Mouse (Mus musculus): Measurements from ENCODE around the gene Nynrin. TPM values are rescaled to one million over a fixed set of nuclear protein-coding genes. Genes with fewer than 3 reads are reported as not detected.
A peak's percentile ranks its signal among the peaks of the same experiment; 100 is the strongest.

Nynrin gene
- 5.8 and 10.2 TPM in 2 replicates for polyA plus RNA-seq (2014; fragmentation: Nextera tagmentation; extraction: Ambion mirVana)

- peak; percentile 86 for ATAC-seq (ENCODE audit: low read depth)
- peak within 1 kb of the TSS; percentile 78 for H3K27ac ChIP-seq (ENCODE audit: low read depth, low read length)
- under 1% methylated on average over 32 of the region's 33 CpGs for WGBS
These were observed at the start of gene Nynrin for GRCm38 (mm10) chr14:55853621-55854285. Gene Nynrin (plus strand): TSS chr14:55854010.

GRCm38 (mm10) chr14:55814885-55815284 lies 38.9 kb upstream of the Nynrin start:
- 29% methylated on average over 16 of the region's 16 CpGs for WGBS
- peak overlapping the region; percentile 41 for H3K4me3 ChIP-seq (ENCODE audit: low read depth, low read length)
- H3K36me3 ChIP-seq (ENCODE audit: control insufficient read depth, insufficient read depth, low read length) = no peaks in the 10 kb centered on the region
- peak overlapping the region; percentile 53 for H3K9ac ChIP-seq (replicated peaks; ENCODE audit: low read depth, low read length)
- H3K9me3 ChIP-seq (ENCODE audit: control insufficient read depth, low read length) = no peaks in the 10 kb centered on the region
- H3K4me1 ChIP-seq (ENCODE audit: control insufficient read depth, insufficient read depth, low read length) = no peaks in the 10 kb centered on the region
- H3K27me3 ChIP-seq (ENCODE audit: control insufficient read depth, insufficient read depth, low read length) = no peaks in the 10 kb centered on the region
- peak; percentile 88 for ATAC-seq (ENCODE audit: low read depth)
- no peak overlapping the region for H3K27ac ChIP-seq (ENCODE audit: low read depth, low read length)
- peak overlapping the region; percentile 68 for H3K4me2 ChIP-seq (ENCODE audit: low read depth, low read length)

More at GRCm38 (mm10) chr14:55853621-55854285, at the start of gene Nynrin:
- no peaks in the 10 kb centered on the region for H3K27me3 ChIP-seq (ENCODE audit: control insufficient read depth, insufficient read depth, low read length)
- H3K4me1 ChIP-seq (ENCODE audit: control insufficient read depth, insufficient read depth, low read length) = peaks cover 25% of the 10 kb centered on the region
- H3K9ac ChIP-seq (replicated peaks; ENCODE audit: low read depth, low read length) = peak within 1 kb of the TSS; percentile 61
- peak within 1 kb of the TSS; percentile 57 for H3K4me3 ChIP-seq (ENCODE audit: low read depth, low read length)
- no peaks in the 10 kb centered on the region for H3K9me3 ChIP-seq (ENCODE audit: control insufficient read depth, low read length)
- H3K4me2 ChIP-seq (ENCODE audit: low read depth, low read length) = peak within 1 kb of the TSS; percentile 89
- H3K36me3 ChIP-seq (ENCODE audit: control insufficient read depth, insufficient read depth, low read length) = no peaks in the 10 kb centered on the region

- no peaks in the 10 kb centered on the region for H3K9me3 ChIP-seq (ENCODE audit: control insufficient read depth, low read length)
- peak; percentile 67 for ATAC-seq (ENCODE audit: low read depth)
- H3K4me3 ChIP-seq (ENCODE audit: low read depth, low read length) = peak overlapping the region; percentile 41
- WGBS = 23% methylated on average over 17 of the region's 17 CpGs
- no peaks in the 10 kb centered on the region for H3K4me1 ChIP-seq (ENCODE audit: control insufficient read depth, insufficient read depth, low read length)
- H3K9ac ChIP-seq (replicated peaks; ENCODE audit: low read depth, low read length) = peak overlapping the region; percentile 53
- no peak overlapping the region for H3K27ac ChIP-seq (ENCODE audit: low read depth, low read length)
- H3K4me2 ChIP-seq (ENCODE audit: low read depth, low read length) = peak overlapping the region; percentile 68
- H3K36me3 ChIP-seq (ENCODE audit: control insufficient read depth, insufficient read depth, low read length) = no peaks in the 10 kb centered on the region
- no peaks in the 10 kb centered on the region for H3K27me3 ChIP-seq (ENCODE audit: control insufficient read depth, insufficient read depth, low read length)
These were observed 38.5 kb upstream of the Nynrin start for GRCm38 (mm10) chr14:55815310-55815751.

GRCm38 (mm10) chr14:55819845-55820405 lies 33.9 kb upstream of the Nynrin start:
- no peak for ATAC-seq (ENCODE audit: low read depth)
- 81% methylated on average over 7 of the region's 7 CpGs for WGBS

GRCm38 (mm10) chr14:55820576-55820975 lies 33.2 kb upstream of the Nynrin start:
- ATAC-seq (ENCODE audit: low read depth) = no peak
- no peak overlapping the region for H3K4me3 ChIP-seq (ENCODE audit: low read depth, low read length)
- H3K9me3 ChIP-seq (ENCODE audit: control insufficient read depth, low read length) = no peaks in the 10 kb centered on the region
- peaks cover 9% of the 10 kb centered on the region for H3K4me1 ChIP-seq (ENCODE audit: control insufficient read depth, insufficient read depth, low read length)
- no peak overlapping the region for H3K9ac ChIP-seq (replicated peaks; ENCODE audit: low read depth, low read length)
- H3K27ac ChIP-seq (ENCODE audit: low read depth, low read length) = no peak overlapping the region
- H3K36me3 ChIP-seq (ENCODE audit: control insufficient read depth, insufficient read depth, low read length) = no peaks in the 10 kb centered on the region
- 85% methylated on average over 9 of the region's 9 CpGs for WGBS
- H3K4me2 ChIP-seq (ENCODE audit: low read depth, low read length) = no peak overlapping the region
- H3K27me3 ChIP-seq (ENCODE audit: control insufficient read depth, insufficient read depth, low read length) = no peaks in the 10 kb centered on the region

More at GRCm38 (mm10) chr14:55819845-55820405, 33.9 kb upstream of the Nynrin start:
- H3K4me1 ChIP-seq (ENCODE audit: control insufficient read depth, insufficient read depth, low read length) = peaks cover 5% of the 10 kb centered on the region
- H3K36me3 ChIP-seq (ENCODE audit: control insufficient read depth, insufficient read depth, low read length) = no peaks in the 10 kb centered on the region
- no peak overlapping the region for H3K4me3 ChIP-seq (ENCODE audit: low read depth, low read length)
- no peak overlapping the region for H3K27ac ChIP-seq (ENCODE audit: low read depth, low read length)
- H3K27me3 ChIP-seq (ENCODE audit: control insufficient read depth, insufficient read depth, low read length) = no peaks in the 10 kb centered on the region
- no peaks in the 10 kb centered on the region for H3K9me3 ChIP-seq (ENCODE audit: control insufficient read depth, low read length)
- H3K4me2 ChIP-seq (ENCODE audit: low read depth, low read length) = no peak overlapping the region
- H3K9ac ChIP-seq (replicated peaks; ENCODE audit: low read depth, low read length) = no peak overlapping the region

- Histone ChIP-seq H3K4me3 (ENCODE audit: low read depth, low read length) (peak overlapping the region; percentile 50), H3K27ac (ENCODE audit: low read depth, low read length) (peak overlapping the region; percentile 67; the same call in 1 of the 2 replicates), H3K36me3 (ENCODE audit: control insufficient read depth, insufficient read depth, low read length) (no peaks in the 10 kb centered on the region), H3K9ac (replicated peaks; ENCODE audit: low read depth, low read length) (peak overlapping the region; percentile 64), H3K27me3 (ENCODE audit: control insufficient read depth, insufficient read depth, low read length) (no peaks in the 10 kb centered on the region), H3K9me3 (ENCODE audit: control insufficient read depth, low read length) (no peaks in the 10 kb centered on the region), H3K4me2 (ENCODE audit: low read depth, low read length) (peak overlapping the region; percentile 87), H3K4me1 (ENCODE audit: control insufficient read depth, insufficient read depth, low read length) (peaks cover 11% of the 10 kb centered on the region)
- no peak for ATAC-seq (ENCODE audit: low read depth)
- WGBS = 7% methylated on average over 13 of the region's 13 CpGs
These were observed 31.3 kb upstream of the Nynrin start for GRCm38 (mm10) chr14:55822435-55822990.

GRCm38 (mm10) chr14:55822991-55823762 lies 30.6 kb upstream of the Nynrin start, which contains the start of gene Nfatc4:
Gene Nfatc4 (plus strand): TSS chr14:55823144.
- H3K4me1 ChIP-seq (ENCODE audit: control insufficient read depth, insufficient read depth, low read length) = peaks cover 11% of the 10 kb centered on the region
- peak within 1 kb of the TSS; percentile 50 for H3K4me3 ChIP-seq (ENCODE audit: low read depth, low read length)
- H3K27me3 ChIP-seq (ENCODE audit: control insufficient read depth, insufficient read depth, low read length) = no peaks in the 10 kb centered on the region
- ATAC-seq (ENCODE audit: low read depth) = peak; percentile 80
- H3K27ac ChIP-seq (ENCODE audit: low read depth, low read length) = peak within 1 kb of the TSS; percentile 67; the same call in 1 of the 2 replicates
- peak within 1 kb of the TSS; percentile 64 for H3K9ac ChIP-seq (replicated peaks; ENCODE audit: low read depth, low read length)
- no peaks in the 10 kb centered on the region for H3K36me3 ChIP-seq (ENCODE audit: control insufficient read depth, insufficient read depth, low read length)
- peak within 1 kb of the TSS; percentile 87 for H3K4me2 ChIP-seq (ENCODE audit: low read depth, low read length)
- no peaks in the 10 kb centered on the region for H3K9me3 ChIP-seq (ENCODE audit: control insufficient read depth, low read length)
- WGBS = under 1% methylated on average over 31 of the region's 46 CpGs

GRCm38 (mm10) chr14:55824001-55824480 lies 29.8 kb upstream of the Nynrin start:
- Histone ChIP-seq H3K4me1 (ENCODE audit: control insufficient read depth, insufficient read depth, low read length) (peaks cover 11% of the 10 kb centered on the region), H3K27ac (ENCODE audit: low read depth, low read length) (peak overlapping the region; percentile 11; the same call in 1 of the 2 replicates), H3K4me3 (ENCODE audit: low read depth, low read length) (peak overlapping the region; percentile 50), H3K4me2 (ENCODE audit: low read depth, low read length) (peak overlapping the region; percentile 87), H3K36me3 (ENCODE audit: control insufficient read depth, insufficient read depth, low read length) (no peaks in the 10 kb centered on the region), H3K9ac (replicated peaks; ENCODE audit: low read depth, low read length) (0 out of 2 replicates have a peak overlapping the region, but pooled peaks have one; percentile 64), H3K27me3 (ENCODE audit: control insufficient read depth, insufficient read depth, low read length) (no peaks in the 10 kb centered on the region), H3K9me3 (ENCODE audit: control insufficient read depth, low read length) (no peaks in the 10 kb centered on the region)
- ATAC-seq (ENCODE audit: low read depth) = 0 out of 2 replicates have a peak, but pooled peaks have one; percentile 5
- WGBS = 3% methylated on average over 10 of the region's 10 CpGs

Measured in neural tube, embryonic 14.5 days (tissue).